Mouse (Mus musculus) heart, embryonic 14.5 days (tissue): Measurements from ENCODE around the gene Shd. TPM values are rescaled to one million over a fixed set of nuclear protein-coding genes. Genes with fewer than 3 reads are reported as not detected.
"Not testable (repeated sequence)": the region's sequence is repeated elsewhere in the genome, so short reads cannot be mapped to it uniquely, and the experiment has no call there.

ENCODE experiments used
- ATAC-seq: fragments of 200-750 bp; cut with Nextera tagmentation; 2 replicates; pipeline ENCODE4 v1.8.0; 2017; ENCODE audit warnings: low read depth, moderate TSS enrichment; ENCODE audit not compliant: insufficient number of reproducible peaks, insufficient read depth, low FRiP score
- H3K27ac ChIP-seq, 2 experiments: fragments of 200-500 bp in 1 of 2; fragments of 300-500 bp in 1 of 2; sonication (generic) in 1 of 2; replicated peaks in 1 of 2; 2 replicates each; pipeline ENCODE4 v1.5.1; 2012 to 2014; ENCODE audit warnings: low read depth in 2 of 2, low read length in 2 of 2, control low read depth in 1 of 2, mild to moderate bottlenecking in 1 of 2, mixed read lengths in 1 of 2; ENCODE audit not compliant: control insufficient read depth in 1 of 2, insufficient read depth in 1 of 2
- H3K27me3 ChIP-seq: fragments of 300-500 bp; sonication (generic); 2 replicates; pipeline ENCODE4 v1.6.1; 2014; ENCODE audit warnings: mild to moderate bottlenecking, low read length, control low read depth; ENCODE audit not compliant: control insufficient read depth, insufficient read depth
- H3K36me3 ChIP-seq: fragments of 300-500 bp; sonication (generic); 2 replicates; pipeline ENCODE4 v1.6.1; 2014; ENCODE audit warnings: mild to moderate bottlenecking, control low read depth, low read length, mixed read lengths; ENCODE audit not compliant: control insufficient read depth, insufficient read depth
- H3K4me1 ChIP-seq, 2 experiments: fragments of 200-500 bp in 1 of 2; fragments of 300-500 bp in 1 of 2; sonication (generic) in 1 of 2; 2 replicates each; pipeline ENCODE4 v1.6.1; 2012 to 2014; ENCODE audit warnings: low read length in 2 of 2, control low read depth in 1 of 2, mixed read lengths in 1 of 2; ENCODE audit not compliant: control insufficient read depth in 2 of 2, insufficient read depth in 2 of 2
- H3K4me2 ChIP-seq: fragments of 300-500 bp; sonication (generic); 2 replicates; pipeline ENCODE4 v1.6.1; 2014; ENCODE audit warnings: mild to moderate bottlenecking, low read length
- H3K4me3 ChIP-seq, 2 experiments: fragments of 200-500 bp in 1 of 2; fragments of 300-500 bp in 1 of 2; sonication (generic) in 1 of 2; 2 replicates each; pipeline ENCODE4 v1.5.1; 2012 to 2014; ENCODE audit warnings: low read length in 2 of 2, mild to moderate bottlenecking in 2 of 2, control low read depth in 1 of 2, low read depth in 1 of 2, moderate library complexity in 1 of 2; ENCODE audit not compliant: control insufficient read depth in 1 of 2, insufficient read depth in 1 of 2
- H3K9ac ChIP-seq: fragments of 300-500 bp; sonication (generic); 2 replicates; pipeline ENCODE4 v1.6.1; 2014; ENCODE audit warnings: mild to moderate bottlenecking, low read length
- H3K9me3 ChIP-seq: fragments of 300-500 bp; sonication (generic); 2 replicates; pipeline ENCODE4 v1.6.1; 2016; ENCODE audit warnings: low read length, control low read depth; ENCODE audit not compliant: control insufficient read depth
- WGBS: fragments of 180-500 bp; shearing (Covaris S2); extraction: QIAGEN DNeasy Blood & Tissue Kit; methylation state at CpG from one replicate; pipeline ENCODE4 v1.1.7; 2014; 5-methylcytosine and 5-hydroxymethylcytosine counted together
- polyA plus RNA-seq: library from polyadenylated mRNA; unstranded; fragments of >200 nt; fragmentation: Nextera tagmentation; extraction: Ambion mirVana; gene quantifications from 2 replicates; pipeline ENCODE4 v1.2.1, GENCODE M21; 2014

The Shd gene
- 7.1 and 7.3 TPM in 2 replicates for polyA plus RNA-seq

GRCm38 (mm10) chr17:55969966-55970891 lies at the start of gene Shd:
Gene Shd (plus strand): TSS chr17:55970467.
- Histone ChIP-seq H3K9ac (peak within 1 kb of the TSS; percentile 71), H3K4me1 (peaks cover 12 to 32% of the 10 kb centered on the region in 2 experiments; a peak in 3 of 4 replicates), H3K4me2 (peak within 1 kb of the TSS; percentile 90), H3K27me3 (peaks cover 13% of the 10 kb centered on the region), H3K27ac (no peak within 1 kb of the TSS), H3K4me3 (peak within 1 kb of the TSS; percentile 56 to 57), H3K9me3 (no peaks in the 10 kb centered on the region), H3K36me3 (peaks cover 21% of the 10 kb centered on the region)
- no peak; the same call in 1 of the 2 replicates for ATAC-seq
- 7% methylated on average over 53 of the region's 55 CpGs for WGBS

- Histone ChIP-seq H3K4me2 (peak overlapping the region; percentile 78), H3K4me1 (peaks cover 0 to 2% of the 10 kb centered on the region in 2 experiments; a peak in 1 of 4 replicates), H3K27me3 (no peaks in the 10 kb centered on the region), H3K9ac (peak overlapping the region; percentile 75), H3K9me3 (peaks cover 12% of the 10 kb centered on the region), H3K36me3 (no peaks in the 10 kb centered on the region), H3K27ac (peak overlapping the region; percentile 61 to 63), H3K4me3 (peak overlapping the region; percentile 49 to 77)
- ATAC-seq = peak; percentile 93
- 3% methylated on average over 33 of the region's 33 CpGs for WGBS
These were observed 38.4 kb upstream of the Shd start for GRCm38 (mm10) chr17:55931553-55932502.

- peaks cover 0 to 2% of the 10 kb centered on the region in 2 experiments; a peak in 1 of 4 replicates for H3K4me1 ChIP-seq
- H3K27ac ChIP-seq = no peak overlapping the region; a peak in 1 of 4 replicates
- H3K27me3 ChIP-seq = no peaks in the 10 kb centered on the region
- 64% methylated on average over 2 of the region's 2 CpGs for WGBS
- H3K9me3 ChIP-seq = peaks cover 18% of the 10 kb centered on the region
- H3K4me2 ChIP-seq = peak overlapping the region; percentile 78
- no peak for ATAC-seq
- H3K9ac ChIP-seq = no peak overlapping the region
- H3K4me3 ChIP-seq = peak overlapping the region; percentile 49 to 77; a peak in 3 of 4 replicates
- no peaks in the 10 kb centered on the region for H3K36me3 ChIP-seq
These were observed 37.6 kb upstream of the Shd start for GRCm38 (mm10) chr17:55932635-55933034.

GRCm38 (mm10) chr17:55933191-55933590 lies 37.1 kb upstream of the Shd start:
- Histone ChIP-seq H3K36me3 (no peaks in the 10 kb centered on the region), H3K27me3 (no peaks in the 10 kb centered on the region), H3K4me2 (no peak overlapping the region), H3K4me3 (no peak overlapping the region), H3K27ac (no peak overlapping the region), H3K4me1 (peaks cover 0 to 2% of the 10 kb centered on the region in 2 experiments; a peak in 1 of 4 replicates), H3K9me3 (peaks cover 21% of the 10 kb centered on the region), H3K9ac (no peak overlapping the region)
- ATAC-seq = no peak
- WGBS = 88% methylated on average over 15 of the region's 15 CpGs

GRCm38 (mm10) chr17:55944387-55944865 lies 25.8 kb upstream of the Shd start:
- Histone ChIP-seq H3K4me2 (peak overlapping the region; percentile 80), H3K4me3 (peak overlapping the region; percentile 40 to 44), H3K27ac (peak overlapping the region; percentile 90 to 92), H3K9ac (peak overlapping the region; percentile 73), H3K36me3 (peaks cover 13% of the 10 kb centered on the region)
- H3K9me3 ChIP-seq, H3K4me1 ChIP-seq, ATAC-seq, H3K27me3 ChIP-seq: not testable (repeated sequence)
- 21% methylated on average over 10 of the region's 10 CpGs for WGBS

- H3K36me3 ChIP-seq, H3K27me3 ChIP-seq, H3K9me3 ChIP-seq, H3K4me1 ChIP-seq: not testable (repeated sequence)
- under 1% methylated on average over 55 of the region's 56 CpGs for WGBS
- Histone ChIP-seq H3K27ac (peak overlapping the region; percentile 90 to 92), H3K4me2 (peak overlapping the region; percentile 80), H3K9ac (peak overlapping the region; percentile 73), H3K4me3 (peak overlapping the region; percentile 40 to 44)
- ATAC-seq = peak; percentile 97
These were observed 25.2 kb upstream of the Shd start for GRCm38 (mm10) chr17:55944866-55945682.
